Mouse (Mus musculus) left cerebral cortex, adult 8-10 months (tissue): ENCODE results near the gene Hoxd3. TPM values are rescaled to one million over a fixed set of nuclear protein-coding genes. Genes with fewer than 3 reads are reported as not detected.

Experiments used
- DNase-seq, 2 experiments: peaks; one replicate each; pipeline ENCODE4 v3.0.0; 2022; ENCODE audit warnings: low spot score in 2 of 2
- total RNA-seq, 4 experiments: library from RNA; stranded (reverse); gene quantifications; 2 replicates each; pipeline ENCODE4 v1.2.4; 2022

The Hoxd3 gene
- total RNA-seq: not detected

DNA sequence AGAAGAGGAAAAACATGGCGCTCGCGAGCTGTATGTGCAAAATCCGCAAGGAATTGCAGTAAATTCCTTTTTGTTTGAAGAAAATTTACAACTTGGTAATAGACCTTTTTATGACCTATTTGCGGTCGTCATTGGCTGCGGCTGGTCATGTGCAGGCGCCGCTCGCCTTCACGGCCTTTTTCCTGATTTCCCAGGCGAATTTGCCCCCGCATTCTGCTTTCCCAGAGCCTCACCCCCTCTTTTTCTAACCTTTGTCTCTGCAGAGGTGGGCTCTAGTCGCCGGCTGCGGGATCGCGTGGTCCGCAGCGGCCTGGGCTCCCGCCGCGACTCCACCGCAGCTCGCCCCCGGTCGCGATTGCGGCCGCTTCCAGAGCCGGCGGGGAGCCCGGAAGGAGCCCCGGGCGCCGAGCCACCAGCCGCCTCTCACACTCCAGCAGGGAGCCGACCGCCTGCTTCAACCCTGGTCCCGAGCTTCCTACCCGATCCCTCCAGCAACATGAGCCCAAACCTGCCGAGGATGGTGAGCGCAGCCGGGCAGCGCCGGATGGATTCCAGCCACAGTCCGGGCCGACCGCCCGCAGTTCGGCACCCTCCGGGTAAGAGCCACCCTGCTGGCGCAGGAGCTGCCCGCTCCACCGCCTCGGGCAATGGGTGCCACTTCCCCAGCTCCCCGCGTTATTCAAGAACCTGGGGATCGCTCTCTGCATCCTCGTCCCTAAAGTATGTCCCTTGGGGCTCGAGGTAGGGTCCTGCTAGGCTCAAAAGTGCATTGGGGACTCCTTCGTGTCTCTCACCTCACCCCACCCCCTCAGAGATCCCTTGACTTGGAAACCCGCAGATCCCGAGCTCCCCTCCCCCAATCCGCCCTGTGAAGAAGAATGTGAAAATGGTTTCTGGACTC is at the start of gene Hoxd3, which contains the start of gene Hoxd4:
Gene Hoxd3 (plus strand): TSS at position 207 of the 901 bp plus-strand sequence.
Gene Hoxd4 (plus strand): TSS at position 209 of the 901 bp plus-strand sequence.
- DNase-seq: no peak

DNA sequence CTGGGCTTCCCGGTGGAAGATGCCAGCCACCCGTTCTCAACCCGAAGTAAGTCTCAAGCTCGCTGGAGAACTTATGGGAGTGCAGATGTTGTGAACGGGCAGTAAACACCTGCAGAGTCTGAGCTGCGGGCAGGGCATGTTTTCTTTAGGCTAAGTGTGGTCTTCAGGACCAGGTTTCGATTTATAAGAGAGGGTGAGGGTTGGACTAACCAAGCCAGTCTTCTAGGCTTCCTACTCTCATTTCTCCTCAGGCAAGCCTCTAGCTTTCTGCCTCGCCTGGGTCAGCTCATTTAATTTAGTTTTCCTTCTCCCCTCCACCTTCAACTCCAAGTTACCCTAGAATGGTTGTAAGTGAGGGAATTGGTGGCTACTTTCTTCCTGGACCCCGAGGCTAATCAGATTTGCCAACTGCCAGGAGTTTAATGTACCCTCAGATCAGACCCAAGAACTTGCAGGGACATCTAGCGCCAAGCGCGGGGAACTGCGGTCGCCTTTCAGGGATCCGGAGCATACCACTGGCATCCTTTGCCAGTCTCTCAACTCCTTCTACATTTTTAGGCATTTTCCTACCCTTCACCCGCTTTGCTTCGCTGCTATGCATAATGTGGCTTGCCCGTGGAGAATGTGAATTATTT is 48.3 kb upstream of the Hoxd3 start:
- no peak for DNase-seq

DNA sequence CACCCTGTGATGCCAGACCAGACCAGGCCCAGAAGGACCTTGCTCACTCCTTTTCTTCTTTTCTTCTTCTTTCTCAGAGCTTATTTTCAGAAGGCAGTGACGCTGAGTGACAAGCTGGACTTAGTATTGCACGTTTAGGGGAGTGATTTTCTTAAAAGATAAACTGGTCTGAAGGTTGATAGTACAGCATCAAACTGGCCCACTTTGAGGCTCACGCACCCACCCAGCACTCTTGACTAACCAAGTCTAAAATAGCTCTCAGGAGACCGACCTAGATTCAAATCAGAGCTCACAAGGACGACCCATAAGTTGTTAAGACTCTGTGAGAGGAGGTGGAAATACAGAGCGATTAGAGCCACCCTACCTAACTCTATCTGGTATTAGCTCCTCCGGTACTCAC is 45.3 kb upstream of the Hoxd3 start:
- DNase-seq: no peak

- DNase-seq: no peak
These were observed 44.4 kb upstream of the Hoxd3 start for GRCm38 (mm10) chr2:74667191-74667841.

GRCm38 (mm10) chr2:74667842-74668357 is 43.8 kb upstream of the Hoxd3 start, which contains the start of gene Hoxd13:
Gene Hoxd13, plus strand, starts transcription at chr2:74668310.
- no peak for DNase-seq

DNA sequence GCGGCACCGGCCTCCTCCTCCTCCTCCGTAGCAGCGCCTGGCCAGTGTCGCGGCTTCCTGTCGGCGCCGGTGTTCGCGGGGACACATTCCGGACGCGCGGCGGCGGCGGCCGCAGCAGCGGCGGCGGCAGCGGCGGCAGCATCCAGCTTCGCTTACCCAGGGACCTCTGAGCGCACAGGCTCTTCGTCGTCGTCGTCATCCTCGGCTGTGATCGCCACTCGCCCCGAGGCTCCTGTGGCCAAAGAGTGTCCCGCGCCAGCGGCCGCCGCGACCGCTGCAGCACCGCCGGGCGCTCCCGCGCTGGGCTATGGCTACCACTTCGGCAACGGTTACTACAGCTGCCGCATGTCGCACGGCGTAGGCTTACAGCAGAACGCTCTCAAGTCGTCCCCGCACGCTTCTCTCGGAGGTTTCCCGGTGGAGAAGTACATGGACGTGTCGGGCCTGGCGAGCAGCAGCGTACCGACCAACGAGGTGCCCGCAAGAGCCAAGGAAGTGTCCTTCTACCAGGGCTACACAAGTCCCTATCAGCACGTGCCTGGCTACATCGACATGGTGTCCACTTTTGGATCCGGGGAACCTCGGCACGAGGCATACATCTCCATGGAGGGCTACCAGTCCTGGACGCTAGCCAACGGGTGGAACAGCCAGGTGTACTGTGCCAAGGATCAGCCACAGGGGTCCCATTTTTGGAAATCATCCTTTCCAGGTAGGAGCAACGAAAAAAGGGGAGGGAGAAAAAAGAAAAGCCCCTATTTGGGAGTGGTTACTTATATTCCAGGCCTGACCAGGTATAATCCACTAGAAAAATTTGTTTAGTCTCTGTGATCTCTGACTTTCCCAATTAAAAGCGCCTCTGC is 43.1 kb upstream of the Hoxd3 start:
- DNase-seq: no peak

DNA sequence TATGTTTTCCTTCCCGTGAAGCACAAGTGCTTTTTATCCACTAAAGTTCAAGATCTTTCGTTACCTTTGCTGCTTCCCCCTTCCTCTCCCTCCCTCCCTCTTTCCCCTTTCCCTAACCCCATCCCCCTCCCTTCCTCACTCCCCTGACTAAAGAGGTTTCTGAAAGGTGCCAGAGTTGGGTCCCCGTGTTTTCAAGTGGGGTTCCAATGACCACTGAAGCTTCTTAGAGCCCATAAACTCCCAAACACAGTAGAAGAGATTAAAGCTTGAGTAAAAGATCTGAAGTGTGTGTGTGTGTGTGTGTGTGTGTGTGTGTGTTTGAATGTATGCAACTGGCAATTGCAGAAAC is 42.5 kb upstream of the Hoxd3 start:
- no peak for DNase-seq

- no peak for DNase-seq
These were observed 42.0 kb upstream of the Hoxd3 start for GRCm38 (mm10) chr2:74669650-74670235.

DNA sequence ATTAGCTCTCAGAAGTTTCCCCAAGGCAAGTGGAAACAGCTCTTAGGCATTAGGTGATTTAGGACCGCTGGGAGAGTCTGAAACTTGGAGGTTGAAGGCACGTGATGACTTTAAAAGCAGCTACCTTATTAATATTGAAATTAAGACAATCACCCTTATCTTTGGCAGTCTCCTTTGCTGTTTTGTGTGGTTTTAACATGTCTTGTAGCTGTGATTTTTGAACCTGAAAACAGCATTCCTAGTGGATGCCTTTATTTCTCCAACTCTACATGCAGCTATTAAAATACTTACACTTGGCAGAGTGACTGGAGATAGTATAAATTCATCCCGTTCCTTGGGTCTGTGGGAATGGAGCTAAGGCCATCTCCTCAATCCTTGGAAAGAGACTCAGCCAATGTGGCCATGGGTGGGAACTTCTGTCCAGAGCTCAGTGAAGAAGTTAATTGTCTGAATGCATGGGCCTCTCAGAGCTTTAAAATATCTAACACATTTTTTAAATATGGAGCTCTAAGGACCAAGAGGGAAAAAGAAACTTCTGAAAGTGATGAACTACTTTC is 41.0 kb upstream of the Hoxd3 start:
- no peak for DNase-seq

- DNase-seq: no peak
These were observed 39.9 kb upstream of the Hoxd3 start for GRCm38 (mm10) chr2:74671847-74672246.

GRCm38 (mm10) chr2:74672481-74673362 is 39.0 kb upstream of the Hoxd3 start:
- no peak for DNase-seq

GRCm38 (mm10) chr2:74673835-74674425 is 37.8 kb upstream of the Hoxd3 start:
- no peak for DNase-seq

DNA sequence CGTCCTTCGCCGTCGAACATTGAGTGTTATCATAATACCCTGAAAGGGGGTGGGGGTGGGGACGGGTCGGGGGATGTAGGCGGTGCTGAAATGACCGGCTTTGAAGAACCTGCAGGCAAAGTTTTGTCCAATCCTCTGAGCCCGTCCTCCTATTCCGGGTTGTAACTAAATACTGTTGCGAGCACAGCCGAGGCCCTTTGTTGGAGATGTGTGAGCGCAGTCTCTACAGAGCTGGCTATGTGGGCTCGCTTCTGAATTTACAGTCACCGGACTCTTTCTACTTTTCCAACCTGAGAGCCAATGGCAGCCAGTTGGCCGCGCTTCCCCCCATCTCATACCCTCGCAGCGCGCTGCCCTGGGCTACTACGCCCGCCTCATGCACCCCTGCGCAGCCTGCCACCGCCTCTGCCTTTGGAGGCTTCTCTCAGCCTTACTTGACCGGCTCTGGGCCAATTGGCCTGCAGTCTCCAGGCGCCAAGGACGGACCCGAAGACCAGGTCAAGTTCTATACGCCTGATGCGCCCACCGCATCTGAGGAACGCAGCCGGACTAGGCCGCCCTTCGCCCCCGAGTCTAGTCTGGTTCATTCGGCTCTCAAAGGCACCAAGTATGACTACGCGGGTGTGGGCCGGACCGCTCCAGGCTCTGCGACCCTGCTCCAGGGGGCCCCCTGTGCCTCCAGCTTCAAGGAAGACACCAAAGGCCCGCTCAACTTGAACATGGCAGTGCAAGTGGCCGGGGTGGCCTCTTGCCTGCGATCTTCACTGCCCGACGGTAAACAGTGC is 36.7 kb upstream of the Hoxd3 start, which contains the start of gene Hoxd12:
Gene Hoxd12 (plus strand): TSS at position 133 of the 785 bp plus-strand sequence.
- DNase-seq: no peak

DNA sequence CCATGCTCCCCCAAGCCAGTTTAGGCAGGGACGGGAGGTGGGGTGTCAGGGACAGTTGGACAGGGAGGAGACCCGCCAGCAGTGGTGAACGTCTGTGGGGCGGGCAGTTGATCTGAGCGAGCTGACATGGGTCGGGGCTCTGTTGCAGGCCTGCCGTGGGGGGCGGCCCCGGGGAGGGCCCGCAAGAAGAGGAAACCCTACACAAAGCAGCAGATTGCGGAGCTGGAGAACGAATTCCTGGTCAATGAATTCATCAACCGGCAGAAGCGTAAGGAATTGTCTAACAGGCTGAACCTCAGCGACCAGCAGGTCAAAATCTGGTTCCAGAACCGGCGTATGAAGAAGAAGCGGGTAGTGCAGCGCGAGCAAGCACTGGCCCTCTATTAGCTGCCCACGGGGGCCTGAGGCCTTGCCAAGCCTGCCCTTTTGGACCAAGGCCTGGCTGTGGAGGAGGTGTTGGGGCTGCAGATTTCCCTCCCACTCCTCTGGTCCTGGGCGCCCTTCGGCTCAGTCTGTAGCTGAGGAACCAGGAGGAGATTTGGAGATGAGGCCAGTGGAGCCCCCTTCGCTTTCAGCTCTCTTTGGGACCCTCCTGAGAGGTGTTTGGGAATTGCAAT is 36.0 kb upstream of the Hoxd3 start:
- no peak for DNase-seq

DNA sequence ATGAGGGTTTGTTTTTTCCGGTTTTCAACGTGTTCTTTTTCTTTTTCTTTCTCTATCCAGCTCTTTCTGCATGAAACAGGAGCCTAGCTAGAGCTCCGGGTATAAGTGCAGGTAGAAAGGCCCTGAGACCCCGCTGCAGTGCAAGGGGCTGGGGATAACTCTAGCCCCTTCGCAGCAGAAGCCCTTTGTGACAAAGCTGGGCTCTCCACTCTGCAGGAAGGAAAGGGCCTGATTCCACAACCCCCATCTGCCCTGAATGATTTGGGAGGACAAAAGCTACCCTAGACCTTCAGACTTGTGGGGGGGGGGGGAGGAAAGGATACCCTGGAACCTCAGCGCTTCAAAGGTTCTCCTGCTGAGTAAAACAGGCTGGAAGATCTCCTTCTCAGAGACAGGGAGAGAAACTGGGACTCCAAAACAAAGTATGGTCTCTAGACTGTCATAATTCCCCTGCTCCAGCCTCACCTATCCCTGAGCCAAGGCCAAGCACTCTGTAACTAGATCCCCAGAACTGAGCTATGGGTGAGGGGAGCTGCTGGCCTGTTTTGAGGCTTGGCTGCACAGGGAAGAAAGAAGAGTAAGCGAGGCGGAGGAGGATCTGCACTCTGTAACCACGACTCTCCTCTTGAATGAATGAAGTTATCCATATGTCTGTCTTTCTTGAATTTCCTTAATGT is 35.2 kb upstream of the Hoxd3 start:
- no peak for DNase-seq

GRCm38 (mm10) chr2:74677106-74677505 is 34.6 kb upstream of the Hoxd3 start:
- no peak for DNase-seq
